Mouse (Mus musculus): ENCODE measurements around the gene Nifk.

GRCm38 (mm10) chr1:118334749-118335713, 13.4 kb downstream of the Nifk start:
- TF ChIP-seq CTCF (IDR thresholded peaks at IDR 0.05; ENCODE audit: low read depth, low read length) (no peak), POLR2A (IDR thresholded peaks at IDR 0.05; ENCODE audit: extremely low read depth, insufficient read depth, low read length) (no peak)

Measured in liver, adult 2 months (tissue).